Mouse (Mus musculus) CD4-positive, CD25-positive, alpha-beta regulatory T cell, adult 2 months (primary cell): Measurements from ENCODE around the gene Abca7.

Experiments used
- DNase-seq: peaks from one replicate; pipeline ENCODE4 v3.0.0-alpha.2; 2012; ENCODE audit warnings: low read depth, low spot score

Abca7 gene

GRCm38 (mm10) chr10:80063877-80064650 is 67.8 kb downstream of the Abca7 start:
- DNase-seq = peak; percentile 52
